Mouse (Mus musculus) thymus, postnatal 25 days (tissue): ENCODE data around the gene Hmga1.
A peak's percentile ranks its signal among the peaks of the same experiment; 100 is the strongest.

Source experiments
- DNase-seq: peaks from one replicate; pipeline ENCODE4 v3.0.0; 2022

The Hmga1 gene

GRCm38 (mm10) chr17:27556315-27557011 is at the start of gene Hmga1:
Hmga1 (plus strand) TSS chr17:27556497.
- peak; percentile 94 for DNase-seq

- DNase-seq, result no peak
Observed at GRCm38 (mm10) chr17:27506871-27507590, 49.3 kb upstream of the Hmga1 start.

GRCm38 (mm10) chr17:27507591-27507945 is 48.7 kb upstream of the Hmga1 start:
- no peak for DNase-seq

GRCm38 (mm10) chr17:27508002-27508401 is 48.3 kb upstream of the Hmga1 start:
- no peak for DNase-seq

GRCm38 (mm10) chr17:27508513-27508912 is 47.8 kb upstream of the Hmga1 start:
- no peak for DNase-seq

GRCm38 (mm10) chr17:27509056-27509455 is 47.2 kb upstream of the Hmga1 start:
- no peak for DNase-seq

GRCm38 (mm10) chr17:27510258-27511124 is 45.8 kb upstream of the Hmga1 start:
- DNase-seq, result no peak

- DNase-seq, result no peak
Observed at GRCm38 (mm10) chr17:27511125-27511735, 45.1 kb upstream of the Hmga1 start.

- DNase-seq, result peak; percentile 9
Observed at GRCm38 (mm10) chr17:27511865-27512618, 44.3 kb upstream of the Hmga1 start.

GRCm38 (mm10) chr17:27512619-27513161 is 43.6 kb upstream of the Hmga1 start:
- DNase-seq, result no peak

GRCm38 (mm10) chr17:27513279-27513915 is 42.9 kb upstream of the Hmga1 start:
- peak; percentile 31 for DNase-seq

GRCm38 (mm10) chr17:27513916-27514762 is 42.2 kb upstream of the Hmga1 start:
- DNase-seq, result peak; percentile 43

- DNase-seq, result no peak
Observed at GRCm38 (mm10) chr17:27518296-27518695, 38.0 kb upstream of the Hmga1 start.

- no peak for DNase-seq
Observed at GRCm38 (mm10) chr17:27518700-27519595, 37.3 kb upstream of the Hmga1 start.

- DNase-seq, result peak; percentile 54
Observed at GRCm38 (mm10) chr17:27520557-27520956, 35.7 kb upstream of the Hmga1 start.

GRCm38 (mm10) chr17:27521303-27521702 is 35.0 kb upstream of the Hmga1 start, which contains the start of gene Grm4:
Grm4 (minus strand) TSS chr17:27521403.
- DNase-seq, result no peak

- DNase-seq, result no peak
Observed at GRCm38 (mm10) chr17:27523121-27523520, 33.2 kb upstream of the Hmga1 start.

- no peak for DNase-seq
Observed at GRCm38 (mm10) chr17:27527188-27527587, 29.1 kb upstream of the Hmga1 start.

- no peak for DNase-seq
Observed at GRCm38 (mm10) chr17:27528030-27528429, 28.3 kb upstream of the Hmga1 start.
